Mouse (Mus musculus) limb, embryonic 14.5 days (tissue): ENCODE results near the gene Tpk1. TPM values are rescaled to one million over a fixed set of nuclear protein-coding genes. Genes with fewer than 3 reads are reported as not detected.

Experiments
- ATAC-seq: fragments of 200-750 bp; cut with Nextera tagmentation; 2 replicates; pipeline ENCODE4 v1.8.0; 2017; ENCODE audit warnings: low read depth, moderate number of reproducible peaks, moderate TSS enrichment; ENCODE audit not compliant: low FRiP score
- DNase-seq: peaks from one replicate; pipeline ENCODE4 v3.0.0-alpha.2; 2015; ENCODE audit warnings: low spot score
- H3K27ac ChIP-seq: fragments of 300-500 bp; sonication (generic); replicated peaks from 2 replicates; pipeline ENCODE4 v1.5.1; 2014; ENCODE audit warnings: low read depth, mild to moderate bottlenecking, low read length, moderate library complexity, mixed read lengths
- H3K27me3 ChIP-seq: fragments of 300-500 bp; sonication (generic); 2 replicates; pipeline ENCODE4 v1.6.1; 2014; ENCODE audit warnings: low read length, mixed read lengths; ENCODE audit not compliant: control insufficient read depth, insufficient read depth
- H3K36me3 ChIP-seq: fragments of 300-500 bp; sonication (generic); 2 replicates; pipeline ENCODE4 v1.6.1; 2014; ENCODE audit warnings: mild to moderate bottlenecking, low read length, moderate library complexity, mixed read lengths; ENCODE audit not compliant: control insufficient read depth, insufficient read depth
- H3K4me1 ChIP-seq: fragments of 300-500 bp; sonication (generic); 2 replicates; pipeline ENCODE4 v1.6.1; 2014; ENCODE audit warnings: antibody characterized with exemption, low read length, mixed read lengths; ENCODE audit not compliant: control insufficient read depth, insufficient read depth
- H3K4me2 ChIP-seq: fragments of 300-500 bp; sonication (generic); replicated peaks from 2 replicates; pipeline ENCODE4 v1.6.1; 2014; ENCODE audit warnings: low read depth, mild to moderate bottlenecking, low read length, moderate library complexity; ENCODE audit not compliant: severe bottlenecking
- H3K4me3 ChIP-seq: fragments of 300-500 bp; sonication (generic); replicated peaks from 2 replicates; pipeline ENCODE4 v1.5.1; 2014; ENCODE audit warnings: low read length
- H3K9ac ChIP-seq: fragments of 300-500 bp; sonication (generic); 2 replicates; pipeline ENCODE4 v1.6.1; 2014; ENCODE audit warnings: mild to moderate bottlenecking, low read depth, low read length, moderate library complexity; ENCODE audit not compliant: severe bottlenecking
- H3K9me3 ChIP-seq: fragments of 300-500 bp; sonication (generic); 2 replicates; pipeline ENCODE4 v1.6.1; 2016; ENCODE audit warnings: low read length; ENCODE audit not compliant: control insufficient read depth
- POLR2A ChIP-seq: fragments of 200-500 bp; IDR thresholded peaks from 2 replicates; pipeline ENCODE4 v1.8.0; 2012; ENCODE audit warnings: inconsistent platforms, mild to moderate bottlenecking, moderate library complexity, borderline replicate concordance; ENCODE audit not compliant: insufficient read depth, insufficient read length; ENCODE audit errors: extremely low read depth
- WGBS: fragments of 180-500 bp; shearing (Covaris S2); extraction: QIAGEN DNeasy Blood & Tissue Kit; methylation state at CpG from one replicate; pipeline ENCODE4 v1.1.7; 2014; 5-methylcytosine and 5-hydroxymethylcytosine counted together
- polyA plus RNA-seq, 2 experiments: library from polyadenylated mRNA; depleted of rRNA in 1 of 2; stranded (reverse) in 1 of 2; unstranded in 1 of 2; fragments of >200 nt; fragmentation: Nextera tagmentation in 1 of 2; extraction: Ambion mirVana in 1 of 2; gene quantifications; 2 replicates each; pipeline versions ENCODE4 v1.2.1 to v1.2.3; 2012 to 2014

Gene Tpk1
- polyA plus RNA-seq, 2 experiments = 6.8 to 9.1 TPM

DNA sequence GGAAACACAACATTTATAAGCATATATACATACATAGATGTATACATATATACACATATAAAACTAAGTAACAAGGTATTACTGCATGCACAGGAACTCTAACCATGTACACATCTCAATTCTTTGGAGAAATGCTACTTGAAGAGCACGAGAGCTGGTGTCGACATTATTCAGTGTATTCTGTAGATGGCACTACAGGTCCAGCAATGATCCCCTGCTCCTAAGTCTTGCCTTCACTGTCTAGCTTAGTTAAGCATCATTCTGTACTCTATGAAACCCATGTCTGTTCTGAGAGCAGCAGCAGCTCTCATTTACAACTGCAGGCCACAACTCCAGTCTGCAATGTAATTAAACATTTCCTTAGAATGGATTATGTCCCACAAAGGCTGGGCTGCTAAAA, 270.5 kb downstream of the Tpk1 start:
- Histone ChIP-seq H3K9me3 (no peaks in the 10 kb centered on the region), H3K4me2 (no peak overlapping the region), H3K4me1 (no peaks in the 10 kb centered on the region), H3K9ac (no peak overlapping the region), H3K27ac (no peak overlapping the region), H3K36me3 (no peaks in the 10 kb centered on the region), H3K4me3 (no peak overlapping the region), H3K27me3 (no peaks in the 10 kb centered on the region)
- ATAC-seq (no peak), DNase-seq (peak; percentile 61)
- TF ChIP-seq POLR2A = no peak
- 75% methylated on average over 2 of the region's 2 CpGs for WGBS

DNA sequence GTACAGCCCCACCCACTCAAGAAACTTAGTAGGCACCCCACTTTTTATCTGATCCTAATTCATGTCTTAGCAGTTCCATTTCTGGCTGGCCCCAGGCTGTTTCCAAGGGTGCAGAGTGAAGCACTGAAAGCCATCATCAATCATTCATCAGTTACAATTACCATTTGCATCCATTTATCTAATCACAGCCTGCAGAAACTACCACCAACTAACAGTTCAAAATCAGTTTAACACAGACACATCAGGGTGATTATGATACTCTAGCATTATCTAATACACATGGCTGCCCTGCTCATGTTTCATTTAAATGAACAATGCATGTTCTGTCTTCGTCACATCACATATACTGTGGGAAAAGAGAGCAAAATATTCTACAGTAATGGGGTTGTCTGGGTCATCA, 274.7 kb downstream of the Tpk1 start:
- Histone ChIP-seq H3K27me3 (no peaks in the 10 kb centered on the region), H3K4me3 (no peak overlapping the region), H3K4me2 (no peak overlapping the region), H3K4me1 (no peaks in the 10 kb centered on the region), H3K27ac (no peak overlapping the region), H3K9ac (no peak overlapping the region), H3K36me3 (no peaks in the 10 kb centered on the region), H3K9me3 (no peaks in the 10 kb centered on the region)
- ATAC-seq (no peak), DNase-seq (no peak)
- TF ChIP-seq POLR2A = no peak
- 57% methylated on average over 1 of the region's 1 CpGs for WGBS

DNA sequence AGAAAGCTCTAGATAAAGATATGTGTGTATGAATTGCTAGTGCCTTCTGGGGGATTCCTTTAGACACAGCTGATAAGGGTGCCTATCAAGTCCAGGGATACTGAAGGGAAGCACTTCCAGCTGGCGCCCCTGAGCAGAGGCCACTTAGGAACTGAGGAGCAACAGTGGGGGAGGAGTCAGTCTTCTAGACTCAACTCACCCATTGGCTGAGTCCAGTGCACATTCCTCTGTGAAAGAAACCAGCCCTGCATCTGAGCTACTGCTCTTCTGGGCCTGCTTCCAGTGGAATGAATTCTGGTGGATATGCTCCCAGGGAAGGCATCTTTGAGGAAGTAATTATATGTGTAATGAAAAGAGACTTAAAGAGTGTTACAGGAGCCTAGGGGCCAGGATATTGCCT, 278.8 kb downstream of the Tpk1 start:
- H3K4me3 ChIP-seq = no peak overlapping the region
- H3K4me1 ChIP-seq = no peaks in the 10 kb centered on the region
- no peak overlapping the region for H3K9ac ChIP-seq
- no peak overlapping the region for H3K4me2 ChIP-seq
- H3K36me3 ChIP-seq = no peaks in the 10 kb centered on the region
- H3K27ac ChIP-seq = no peak overlapping the region
- no peak for TF ChIP-seq POLR2A
- 29% methylated on average over 1 of the region's 1 CpGs for WGBS
- no peaks in the 10 kb centered on the region for H3K27me3 ChIP-seq
- ATAC-seq (peak; percentile 72), DNase-seq (peak; percentile 55)
- no peaks in the 10 kb centered on the region for H3K9me3 ChIP-seq

DNA sequence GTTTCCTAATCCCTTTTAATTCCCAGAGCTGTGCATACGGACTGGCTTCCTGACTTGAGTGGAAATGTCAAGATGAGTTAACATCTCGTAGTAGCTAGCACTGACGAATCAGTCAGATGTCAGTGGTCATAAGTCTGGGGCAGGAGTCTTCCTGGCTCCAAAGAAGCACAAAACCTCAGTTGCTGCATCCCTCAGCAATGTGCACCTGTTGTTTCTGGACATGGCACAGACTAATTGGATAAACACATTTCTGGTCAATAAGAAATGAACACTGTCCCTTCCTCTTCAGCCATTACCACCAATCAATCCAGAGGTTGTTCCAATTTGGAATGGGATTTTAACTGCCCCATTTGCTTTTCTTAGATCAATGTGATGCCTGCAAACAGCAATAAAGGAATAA, 281.2 kb downstream of the Tpk1 start:
- no peak overlapping the region for H3K27ac ChIP-seq
- no peak for DNase-seq
- H3K9me3 ChIP-seq = no peaks in the 10 kb centered on the region
- no peak overlapping the region for H3K4me3 ChIP-seq
- H3K4me2 ChIP-seq = no peak overlapping the region
- no peaks in the 10 kb centered on the region for H3K36me3 ChIP-seq
- WGBS = 64% methylated on average over 3 of the region's 3 CpGs
- H3K9ac ChIP-seq = no peak overlapping the region
- no peak for TF ChIP-seq POLR2A
- no peaks in the 10 kb centered on the region for H3K27me3 ChIP-seq
- no peak for ATAC-seq
- no peaks in the 10 kb centered on the region for H3K4me1 ChIP-seq

DNA sequence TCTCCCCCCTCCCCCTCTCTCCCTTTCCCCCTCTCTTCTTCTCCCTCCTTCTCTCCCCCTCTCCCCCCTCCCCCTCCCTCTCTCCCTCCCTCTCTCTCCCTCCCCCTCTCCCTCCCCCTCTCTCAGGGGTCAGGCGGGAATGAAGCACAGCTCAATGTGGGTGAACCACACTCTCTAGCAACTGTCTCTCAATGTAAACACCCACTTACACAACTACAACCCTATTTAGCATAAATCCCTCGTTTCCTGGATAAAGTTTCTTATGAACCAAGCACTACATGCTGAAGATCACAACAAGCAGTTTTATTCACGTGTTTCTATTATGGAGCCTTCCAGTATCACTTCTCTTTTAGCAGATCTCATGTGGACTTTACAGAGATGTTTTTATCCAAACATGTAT, 281.8 kb downstream of the Tpk1 start:
- Histone ChIP-seq H3K4me2 (no peak overlapping the region), H3K9ac (no peak overlapping the region)
- WGBS = 53% methylated on average over 2 of the region's 3 CpGs

DNA sequence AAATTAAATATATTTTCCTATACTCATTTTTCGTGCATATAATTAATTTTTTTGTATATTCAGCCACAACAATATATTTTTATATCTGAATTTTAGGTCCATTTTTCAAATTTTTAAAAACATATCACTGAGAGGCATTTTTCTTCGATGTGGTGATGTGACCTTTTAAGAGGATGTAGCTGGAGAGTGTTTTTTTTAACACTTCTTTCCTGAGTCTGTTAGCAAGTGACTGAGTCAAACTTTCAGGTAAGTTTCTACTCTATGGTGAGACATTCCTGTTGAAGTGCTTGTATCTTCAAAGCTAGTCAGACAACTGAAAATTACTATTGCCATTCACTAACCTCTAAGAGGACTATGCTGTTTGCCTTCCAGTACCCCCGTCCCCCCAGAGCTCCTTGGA, 283.3 kb downstream of the Tpk1 start:
- H3K9ac ChIP-seq = no peak overlapping the region
- H3K4me1 ChIP-seq = no peaks in the 10 kb centered on the region
- no peak for DNase-seq
- no peak overlapping the region for H3K4me2 ChIP-seq
- no peak overlapping the region for H3K27ac ChIP-seq
- no peak for TF ChIP-seq POLR2A
- H3K36me3 ChIP-seq = no peaks in the 10 kb centered on the region
- WGBS = 84% methylated on average over 3 of the region's 3 CpGs
- no peak overlapping the region for H3K4me3 ChIP-seq
- no peak for ATAC-seq
- no peaks in the 10 kb centered on the region for H3K27me3 ChIP-seq
- H3K9me3 ChIP-seq = no peaks in the 10 kb centered on the region

More for the DNA sequence above, 281.8 kb downstream of the Tpk1 start:
- H3K27me3 ChIP-seq = no peaks in the 10 kb centered on the region
- DNase-seq (no peak), ATAC-seq (no peak)
- no peaks in the 10 kb centered on the region for H3K9me3 ChIP-seq
- H3K27ac ChIP-seq = no peak overlapping the region
- no peaks in the 10 kb centered on the region for H3K36me3 ChIP-seq
- TF ChIP-seq POLR2A = no peak
- no peak overlapping the region for H3K4me3 ChIP-seq
- H3K4me1 ChIP-seq = no peaks in the 10 kb centered on the region
